Mouse (Mus musculus) forebrain, embryonic 11.5 days (tissue): ENCODE data around the gene Ky. TPM values are rescaled to one million over a fixed set of nuclear protein-coding genes. Genes with fewer than 3 reads are reported as not detected.

Source experiments
- ATAC-seq: fragments of 200-750 bp; cut with Nextera tagmentation; replicated peaks from 2 replicates; pipeline ENCODE4 v1.8.0; 2017; ENCODE audit warnings: moderate TSS enrichment; ENCODE audit not compliant: low FRiP score
- DNase-seq: peaks from one replicate; pipeline ENCODE4 v3.0.0-alpha.2; 2017; ENCODE audit warnings: low spot score
- H3K27ac ChIP-seq: fragments of 300-500 bp; sonication (generic); 2 replicates; pipeline ENCODE4 v1.5.1; 2014; ENCODE audit warnings: low read depth, low read length
- H3K27me3 ChIP-seq: fragments of 300-500 bp; sonication (generic); 2 replicates; pipeline ENCODE4 v1.6.1; 2014; ENCODE audit warnings: mild to moderate bottlenecking, low read length, mixed read lengths; ENCODE audit not compliant: control insufficient read depth, insufficient read depth
- H3K36me3 ChIP-seq: fragments of 300-500 bp; sonication (generic); 2 replicates; pipeline ENCODE4 v1.6.1; 2014; ENCODE audit warnings: mild to moderate bottlenecking, low read length, moderate library complexity, mixed read lengths; ENCODE audit not compliant: control insufficient read depth, insufficient read depth
- H3K4me1 ChIP-seq: fragments of 300-500 bp; sonication (generic); replicated peaks from 2 replicates; pipeline ENCODE4 v1.6.1; 2014; ENCODE audit warnings: low read length, mixed read lengths; ENCODE audit not compliant: control insufficient read depth, insufficient read depth
- H3K4me2 ChIP-seq: fragments of 300-500 bp; sonication (generic); 2 replicates; pipeline ENCODE4 v1.6.1; 2014; ENCODE audit warnings: low read depth, mild to moderate bottlenecking, low read length, moderate library complexity, mixed read lengths; ENCODE audit not compliant: severe bottlenecking
- H3K4me3 ChIP-seq: fragments of 300-500 bp; sonication (generic); 2 replicates; pipeline ENCODE4 v1.5.1; 2014; ENCODE audit warnings: low read depth, low read length
- H3K9ac ChIP-seq: fragments of 300-500 bp; sonication (generic); 2 replicates; pipeline ENCODE4 v1.6.1; 2014; ENCODE audit warnings: low read length
- H3K9me3 ChIP-seq: fragments of 300-500 bp; sonication (generic); 2 replicates; pipeline ENCODE4 v1.6.1; 2016; ENCODE audit warnings: low read length, mixed read lengths; ENCODE audit not compliant: control insufficient read depth
- WGBS: fragments of 180-500 bp; shearing (Covaris S2); extraction: QIAGEN DNeasy Blood & Tissue Kit; methylation state at CpG from one replicate; pipeline ENCODE4 v1.1.7; 2014; 5-methylcytosine and 5-hydroxymethylcytosine counted together
- polyA plus RNA-seq: library from polyadenylated mRNA; unstranded; fragments of >200 nt; fragmentation: Nextera tagmentation; extraction: Ambion mirVana; gene quantifications from 2 replicates; pipeline ENCODE4 v1.2.1, GENCODE M21; 2014

Ky gene
- polyA plus RNA-seq, 1 experiment from 2014 or later, result 0.08 TPM

DNA sequence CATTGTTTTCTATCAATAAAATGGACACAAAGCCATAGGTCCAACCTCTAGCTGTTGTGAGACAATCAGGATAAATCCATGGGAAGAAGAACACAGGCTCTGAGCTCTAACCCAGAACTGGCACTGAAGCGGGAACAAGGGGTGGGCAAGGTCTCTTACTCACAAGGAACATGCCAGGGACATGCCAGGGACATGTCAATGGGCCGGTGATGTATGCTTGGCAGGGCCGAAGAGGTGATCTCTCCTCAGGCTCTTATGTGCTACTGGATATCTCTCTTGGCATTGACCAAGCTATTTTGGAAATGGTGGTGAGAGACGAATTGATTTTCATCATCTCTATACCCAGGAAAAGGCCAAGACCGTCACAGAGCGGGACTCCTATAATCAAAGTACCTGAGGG, 6.8 kb upstream of the Ky start:
- Histone ChIP-seq H3K27me3 (no peaks in the 10 kb centered on the region), H3K27ac (no peak overlapping the region), H3K9ac (no peak overlapping the region), H3K4me1 (no peaks in the 10 kb centered on the region), H3K36me3 (no peaks in the 10 kb centered on the region), H3K9me3 (no peaks in the 10 kb centered on the region), H3K4me3 (no peak overlapping the region), H3K4me2 (no peak overlapping the region)
- ATAC-seq (no peak), DNase-seq (no peak)
- 97% methylated on average over 6 of the region's 6 CpGs for WGBS

DNA sequence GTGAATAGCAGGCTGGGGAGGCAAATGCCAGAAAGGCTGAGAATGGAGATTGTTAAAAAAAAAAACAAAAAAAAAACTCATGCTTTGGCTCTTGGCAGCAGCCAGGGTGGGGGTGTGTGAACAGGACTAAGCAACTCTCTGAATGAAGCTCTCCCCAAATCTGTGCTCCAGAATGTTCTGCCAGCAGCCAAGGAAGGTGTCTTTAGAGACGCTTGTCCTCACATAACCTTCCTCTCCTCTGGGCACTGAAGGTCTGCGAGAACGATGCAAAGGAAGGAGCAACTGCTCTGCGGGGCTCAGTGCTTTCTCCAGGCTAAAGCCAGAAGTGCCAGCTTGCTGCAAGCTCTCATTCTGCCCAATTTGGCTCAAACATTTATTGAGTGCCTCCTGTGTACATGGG, 6.3 kb upstream of the Ky start:
- H3K27ac ChIP-seq, result no peak overlapping the region
- WGBS, result 92% methylated on average over 4 of the region's 4 CpGs
- H3K4me1 ChIP-seq, result no peaks in the 10 kb centered on the region
- H3K4me3 ChIP-seq, result no peak overlapping the region
- H3K9ac ChIP-seq, result no peak overlapping the region
- DNase-seq, result no peak
- ATAC-seq, result no peak
- no peak overlapping the region for H3K4me2 ChIP-seq
- no peaks in the 10 kb centered on the region for H3K9me3 ChIP-seq
- no peaks in the 10 kb centered on the region for H3K36me3 ChIP-seq
- no peaks in the 10 kb centered on the region for H3K27me3 ChIP-seq

DNA sequence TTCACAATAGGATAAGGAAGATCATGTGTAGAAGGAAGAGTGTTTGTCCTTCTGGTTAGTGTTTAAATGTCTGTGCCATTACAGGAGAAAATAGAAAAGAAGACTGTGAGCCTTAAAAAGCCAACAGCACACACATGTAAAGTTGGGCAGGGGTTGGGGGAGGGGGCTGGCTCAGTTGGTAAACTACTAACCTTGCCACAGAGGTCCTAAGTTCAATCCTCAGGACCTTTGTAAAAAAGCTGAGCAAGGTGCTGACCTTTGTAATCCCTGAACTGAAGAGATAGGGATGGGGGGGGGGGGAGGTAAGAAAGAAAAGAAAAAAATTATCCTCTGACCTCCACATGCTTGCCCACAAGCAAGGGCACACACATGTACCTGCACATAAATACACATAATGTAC, 5.8 kb upstream of the Ky start:
- H3K4me1 ChIP-seq, result no peaks in the 10 kb centered on the region
- ATAC-seq, result no peak
- no peaks in the 10 kb centered on the region for H3K36me3 ChIP-seq
- no peak overlapping the region for H3K4me3 ChIP-seq
- no peak overlapping the region for H3K9ac ChIP-seq
- no peaks in the 10 kb centered on the region for H3K27me3 ChIP-seq
- no peaks in the 10 kb centered on the region for H3K9me3 ChIP-seq
- DNase-seq, result no peak
- no peak overlapping the region for H3K27ac ChIP-seq
- H3K4me2 ChIP-seq, result no peak overlapping the region

DNA sequence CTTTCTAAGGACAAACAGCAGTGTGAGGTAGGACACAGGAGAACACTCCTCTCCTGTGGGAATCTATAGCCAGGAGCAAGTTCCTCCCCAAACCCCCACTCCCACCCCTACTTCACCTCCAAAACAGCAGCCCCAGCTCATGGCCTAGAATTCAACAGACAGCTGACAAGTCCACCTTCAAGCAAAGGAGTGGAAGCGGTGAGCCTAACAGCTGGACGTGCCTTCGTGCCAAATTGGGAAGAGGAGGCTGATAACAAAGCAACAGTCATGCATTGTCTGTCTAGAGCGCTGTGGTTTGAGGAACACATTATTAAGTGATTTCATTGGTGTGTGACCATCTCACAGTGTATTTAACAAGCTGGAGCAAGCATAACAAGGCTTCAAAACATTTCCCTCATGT, 4.4 kb upstream of the Ky start:
- Histone ChIP-seq H3K9ac (no peak overlapping the region), H3K4me3 (no peak overlapping the region), H3K27me3 (peaks cover 6% of the 10 kb centered on the region), H3K4me2 (no peak overlapping the region), H3K27ac (no peak overlapping the region), H3K9me3 (no peaks in the 10 kb centered on the region), H3K36me3 (no peaks in the 10 kb centered on the region), H3K4me1 (peaks cover under 1% of the 10 kb centered on the region; the same call in 1 of the 2 replicates)
- ATAC-seq, result no peak
- 78% methylated on average over 4 of the region's 4 CpGs for WGBS
- no peak for DNase-seq

DNA sequence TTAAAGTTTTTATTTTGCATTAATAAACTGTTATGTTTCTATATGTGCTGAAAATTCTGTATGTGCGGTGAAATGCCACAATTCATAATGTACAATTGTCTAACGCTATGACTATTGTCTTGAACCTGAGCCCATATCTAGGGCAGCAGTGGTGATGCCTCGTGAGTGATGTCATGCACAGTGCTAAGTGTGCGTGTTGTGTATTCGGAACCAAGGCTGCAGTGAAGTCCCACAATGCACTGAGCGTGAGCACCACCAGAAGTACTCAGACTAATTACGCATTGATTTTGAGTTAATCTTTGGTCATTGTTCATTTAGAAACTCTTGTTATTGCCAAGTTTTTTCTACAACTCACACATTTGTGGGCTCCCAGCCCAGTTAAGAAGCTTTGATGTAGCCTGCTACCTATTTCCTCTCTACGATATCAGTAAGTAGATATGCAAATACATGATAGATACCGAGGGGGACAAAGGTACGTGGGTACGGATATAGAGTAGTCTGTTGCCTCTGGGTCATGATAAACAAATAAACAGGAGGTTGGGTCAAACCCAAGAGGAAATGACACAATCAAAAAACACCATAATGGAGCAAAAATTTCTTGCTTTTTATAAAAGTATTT, 3.4 kb upstream of the Ky start:
- H3K36me3 ChIP-seq, result no peaks in the 10 kb centered on the region
- H3K27ac ChIP-seq, result no peak overlapping the region
- H3K27me3 ChIP-seq, result peaks cover 17% of the 10 kb centered on the region
- no peak overlapping the region for H3K4me2 ChIP-seq
- H3K4me3 ChIP-seq, result no peak overlapping the region
- DNase-seq (no peak), ATAC-seq (no peak)
- no peak overlapping the region for H3K9ac ChIP-seq
- no peaks in the 10 kb centered on the region for H3K9me3 ChIP-seq
- peaks cover 5% of the 10 kb centered on the region; the same call in 1 of the 2 replicates for H3K4me1 ChIP-seq
- WGBS, result 91% methylated on average over 11 of the region's 11 CpGs

DNA sequence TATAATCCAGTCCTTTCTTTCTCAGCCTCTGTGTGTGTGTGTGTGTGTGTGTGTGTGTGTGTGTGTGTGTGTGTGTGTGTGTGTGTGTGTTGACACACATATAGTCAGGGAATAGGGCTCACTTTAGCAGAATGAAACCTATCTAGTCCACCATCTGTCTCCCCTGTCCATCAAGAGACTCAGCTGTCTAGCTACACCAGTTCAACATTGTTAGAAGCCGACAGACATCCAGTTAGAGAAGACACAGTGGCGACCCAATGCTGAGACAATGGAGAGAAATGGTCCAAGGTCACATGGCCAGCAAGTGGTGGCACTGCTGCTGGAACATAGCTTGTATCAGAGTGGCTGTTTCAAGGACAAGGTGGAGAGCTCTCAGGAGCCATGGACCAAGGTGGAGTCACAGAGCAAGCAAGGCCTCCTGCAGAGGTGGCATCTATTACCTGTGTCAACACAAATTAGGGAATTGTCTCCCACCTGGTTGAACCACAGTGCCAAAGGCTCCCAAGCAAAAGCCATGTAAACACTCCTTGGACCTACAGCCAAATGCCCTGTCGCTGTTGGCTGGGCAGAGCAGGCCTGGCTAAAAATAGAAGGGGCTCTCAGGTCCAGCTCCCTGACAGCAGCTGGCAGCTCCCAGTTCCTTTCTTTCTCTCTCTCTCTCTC, 703 bp upstream of the Ky start:
- Histone ChIP-seq H3K9me3 (no peaks in the 10 kb centered on the region), H3K4me2 (no peak overlapping the region), H3K4me3 (no peak overlapping the region), H3K4me1 (peaks cover 5% of the 10 kb centered on the region; the same call in 1 of the 2 replicates), H3K27me3 (peaks cover 17% of the 10 kb centered on the region), H3K27ac (no peak overlapping the region), H3K36me3 (no peaks in the 10 kb centered on the region), H3K9ac (no peak overlapping the region)
- DNase-seq (no peak), ATAC-seq (no peak)
- WGBS, result 78% methylated on average over 3 of the region's 3 CpGs

DNA sequence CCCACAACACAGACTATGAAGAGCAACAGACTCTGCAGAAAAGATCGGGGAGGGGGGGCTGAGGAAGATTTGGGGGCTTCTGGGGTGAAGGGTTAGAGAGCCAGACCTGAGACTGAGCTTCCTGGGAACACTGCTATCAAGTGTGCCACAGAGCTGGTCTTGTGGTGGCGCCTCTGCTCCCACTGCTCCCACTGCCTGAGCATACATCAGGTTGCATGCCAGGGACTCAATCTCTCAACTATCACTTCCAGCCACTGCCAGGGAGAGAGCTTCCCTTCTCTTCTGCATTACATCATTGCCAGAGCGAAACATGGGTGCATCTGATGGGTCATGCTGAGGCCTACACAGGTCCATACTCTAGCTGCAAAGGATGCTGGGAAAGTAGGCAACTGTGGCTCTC, 2.8 kb downstream of the Ky start:
- Histone ChIP-seq H3K4me2 (no peak overlapping the region), H3K27ac (no peak overlapping the region), H3K9me3 (no peaks in the 10 kb centered on the region), H3K27me3 (peaks cover 17% of the 10 kb centered on the region), H3K36me3 (no peaks in the 10 kb centered on the region), H3K4me1 (peaks cover 5% of the 10 kb centered on the region; the same call in 1 of the 2 replicates), H3K9ac (no peak overlapping the region), H3K4me3 (no peak overlapping the region)
- ATAC-seq (no peak), DNase-seq (no peak)
- 92% methylated on average over 3 of the region's 3 CpGs for WGBS

DNA sequence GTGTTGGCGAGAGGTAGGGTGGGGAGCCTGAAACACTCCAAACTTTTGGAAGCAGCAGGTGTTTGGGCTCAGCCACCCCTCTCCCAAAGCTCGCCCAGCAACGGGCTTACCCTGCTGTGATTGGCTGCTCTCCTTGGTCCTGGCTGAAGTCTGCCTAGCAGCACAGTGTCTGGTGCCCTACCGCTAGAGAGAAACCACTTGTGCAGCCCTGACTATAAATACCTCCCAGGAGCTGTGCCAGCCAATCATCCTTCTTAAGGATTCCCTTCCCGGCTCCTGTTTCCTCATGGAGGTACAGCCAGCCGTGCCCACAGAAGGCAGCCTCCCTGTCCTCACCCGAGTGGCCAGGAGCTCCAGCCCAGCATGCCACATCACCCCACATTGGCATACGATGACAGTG, 5.9 kb downstream of the Ky start:
- DNase-seq (no peak), ATAC-seq (no peak)
- 50% methylated on average over 8 of the region's 8 CpGs for WGBS
- no peak overlapping the region for H3K4me3 ChIP-seq
- H3K9ac ChIP-seq, result no peak overlapping the region
- peaks cover 7% of the 10 kb centered on the region for H3K27me3 ChIP-seq
- H3K4me1 ChIP-seq, result 0 out of 2 replicates have a peak, but pooled peaks cover 1% of the 10 kb centered on the region
- no peaks in the 10 kb centered on the region for H3K9me3 ChIP-seq
- no peak overlapping the region for H3K27ac ChIP-seq
- H3K4me2 ChIP-seq, result no peak overlapping the region
- no peaks in the 10 kb centered on the region for H3K36me3 ChIP-seq

DNA sequence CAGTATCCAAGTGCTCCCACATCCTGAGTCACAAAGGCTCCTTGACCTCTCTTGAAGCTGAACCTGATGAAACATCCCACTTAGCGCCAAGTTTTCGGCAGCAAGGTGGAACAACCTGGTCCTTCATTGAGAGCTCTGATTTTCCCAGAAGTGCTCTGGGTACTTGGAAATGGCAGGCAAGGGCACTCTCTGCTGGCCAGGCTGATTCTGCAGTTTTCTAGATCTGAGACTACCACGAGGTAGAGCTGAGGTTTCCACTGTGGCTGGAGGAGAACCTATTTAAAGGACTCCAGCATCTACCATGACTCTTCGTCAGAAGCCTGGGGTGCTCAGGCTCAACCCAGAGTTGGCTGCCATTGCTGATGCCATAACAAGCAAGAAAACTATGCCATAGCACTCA, 8.0 kb downstream of the Ky start:
- Histone ChIP-seq H3K4me3 (no peak overlapping the region), H3K9ac (no peak overlapping the region), H3K4me2 (no peak overlapping the region), H3K36me3 (no peaks in the 10 kb centered on the region), H3K27me3 (no peaks in the 10 kb centered on the region), H3K4me1 (no peaks in the 10 kb centered on the region), H3K9me3 (peaks cover 3% of the 10 kb centered on the region; the same call in 1 of the 2 replicates), H3K27ac (no peak overlapping the region)
- DNase-seq (no peak), ATAC-seq (no peak)
- WGBS, result 87% methylated on average over 4 of the region's 4 CpGs
